Mouse (Mus musculus) left cerebral cortex, postnatal 10 days (tissue): ENCODE data around the gene Atxn7l3. TPM values are rescaled to one million over a fixed set of nuclear protein-coding genes. Genes with fewer than 3 reads are reported as not detected.

Experiments
- DNase-seq, 2 experiments: peaks; one replicate each; pipeline ENCODE4 v3.0.0; 2021 to 2022; ENCODE audit warnings: low spot score in 2 of 2, mixed read lengths in 1 of 2; ENCODE audit errors: extremely low spot score in 1 of 2
- intact Hi-C: fragments of 180-260 bp; cut with DNase I; formaldehyde crosslinking; loops from one replicate; pipeline ENCODE4 v1.15.1; 2025
- total RNA-seq, 2 experiments: library from RNA; stranded (reverse); gene quantifications; 2 replicates each; pipeline ENCODE4 v1.2.3; 2021

Atxn7l3 gene
- total RNA-seq, 2 experiments from 2014 or later, result 187 TPM

- intact Hi-C loops, result no loop called here
- no peak for DNase-seq
These were observed 7.7 kb upstream of the Atxn7l3 start for GRCm38 (mm10) chr11:102304141-102304540.

- DNase-seq, result peak in 1 of 2 experiments; percentile 68
- intact Hi-C loops, result no loop called here
These were observed 3.4 kb upstream of the Atxn7l3 start for GRCm38 (mm10) chr11:102299839-102300238.

- DNase-seq, result no peak
- intact Hi-C loops, result no loop called here
These were observed 1.4 kb upstream of the Atxn7l3 start for GRCm38 (mm10) chr11:102297577-102298556.

GRCm38 (mm10) chr11:102295598-102296471, 596 bp downstream of the Atxn7l3 start:
- intact Hi-C loops, result no loop called here
- peak in 1 of 2 experiments; percentile 82 for DNase-seq

GRCm38 (mm10) chr11:102294887-102295597, 1.4 kb downstream of the Atxn7l3 start:
- no peak for DNase-seq
- intact Hi-C loops, result no loop called here

GRCm38 (mm10) chr11:102294416-102294815, 2.0 kb downstream of the Atxn7l3 start:
- DNase-seq, result no peak
- intact Hi-C loops, result no loop called here

GRCm38 (mm10) chr11:102293971-102294370, 2.5 kb downstream of the Atxn7l3 start:
- no peak for DNase-seq
- intact Hi-C loops, result no loop called here

GRCm38 (mm10) chr11:102291051-102291535, 5.3 kb downstream of the Atxn7l3 start:
- DNase-seq, result peak in 1 of 2 experiments; percentile 50
- intact Hi-C loops, result no loop called here

GRCm38 (mm10) chr11:102290141-102290540, 6.3 kb downstream of the Atxn7l3 start:
- DNase-seq, result no peak
- intact Hi-C loops, result no loop called here

GRCm38 (mm10) chr11:102289511-102290100, 6.8 kb downstream of the Atxn7l3 start:
- DNase-seq, result no peak
- intact Hi-C loops, result no loop called here

- DNase-seq, result no peak
- intact Hi-C loops, result no loop called here
These were observed 7.5 kb downstream of the Atxn7l3 start for GRCm38 (mm10) chr11:102288913-102289312.

GRCm38 (mm10) chr11:102288027-102288804, 8.2 kb downstream of the Atxn7l3 start:
- no peak for DNase-seq
- intact Hi-C loops, result no loop called here

- intact Hi-C loops, result no loop called here
- DNase-seq, result no peak
These were observed 8.9 kb downstream of the Atxn7l3 start for GRCm38 (mm10) chr11:102287485-102287884.

GRCm38 (mm10) chr11:102285095-102285834, 11.2 kb downstream of the Atxn7l3 start:
- intact Hi-C loops, result no loop called here
- peak in 1 of 2 experiments; percentile 78 for DNase-seq

GRCm38 (mm10) chr11:102284501-102285094, 11.8 kb downstream of the Atxn7l3 start, which contains the start of gene Tmub2:
Gene Tmub2, plus strand, starts transcription at chr11:102284931.
- peak; percentile 96 for DNase-seq
- intact Hi-C loops, result no loop called here

- no peak for DNase-seq
- intact Hi-C loops, result no loop called here
These were observed 12.5 kb downstream of the Atxn7l3 start for GRCm38 (mm10) chr11:102283922-102284321.
